Mouse (Mus musculus) left cerebral cortex, adult 9 months (tissue): ENCODE results near the gene Klrb1a.

Experiments
- DNase-seq, 2 experiments: peaks; one replicate each; pipeline ENCODE4 v3.0.0; 2022; ENCODE audit warnings: low spot score in 2 of 2

Gene Klrb1a

GRCm38 (mm10) chr6:128602026-128602425, 21.3 kb downstream of the Klrb1a start:
- no peak for DNase-seq

DNA sequence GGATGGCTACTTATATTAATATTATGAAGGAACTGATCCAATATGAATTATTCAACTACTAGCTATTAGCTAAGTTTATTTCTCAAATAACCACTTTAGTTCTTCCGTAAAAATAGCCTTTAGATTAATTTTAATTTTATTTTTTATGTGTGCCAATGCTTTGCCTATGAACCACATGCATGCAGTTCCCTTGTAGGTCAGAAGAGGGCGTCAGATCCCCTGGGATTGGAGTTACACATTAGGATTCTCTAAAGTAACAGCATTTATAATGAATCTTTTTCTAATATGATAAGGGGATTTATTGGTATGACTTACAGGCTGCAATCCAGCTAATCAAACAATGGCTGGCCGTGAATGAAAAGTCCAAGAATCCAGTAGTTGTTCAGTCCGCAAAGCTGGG, 23.8 kb downstream of the Klrb1a start:
- DNase-seq: no peak

GRCm38 (mm10) chr6:128598256-128599047, 24.9 kb downstream of the Klrb1a start:
- DNase-seq: no peak

GRCm38 (mm10) chr6:128597121-128597522, 26.2 kb downstream of the Klrb1a start:
- peak in 1 of 2 experiments; percentile 57 for DNase-seq

DNA sequence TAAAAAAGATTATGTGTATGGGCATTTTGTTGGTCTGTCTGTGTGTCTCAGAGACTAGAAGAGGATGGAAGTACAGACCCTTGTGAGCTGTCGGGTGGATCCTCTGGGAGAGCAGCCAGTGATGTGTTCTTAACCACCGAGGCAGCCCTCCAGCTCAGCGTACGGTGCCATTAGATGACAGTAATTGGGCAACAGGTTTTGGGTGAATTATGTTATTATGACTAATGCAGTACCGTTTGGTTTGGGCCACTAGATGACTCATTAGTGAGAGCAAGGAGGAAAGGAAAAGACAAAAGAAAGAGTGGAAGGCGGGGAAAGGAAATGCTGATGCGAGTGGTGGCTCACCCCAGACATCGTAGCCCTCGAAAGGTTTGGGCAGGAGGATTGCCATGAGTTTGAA, 28.7 kb downstream of the Klrb1a start:
- DNase-seq: no peak

DNA sequence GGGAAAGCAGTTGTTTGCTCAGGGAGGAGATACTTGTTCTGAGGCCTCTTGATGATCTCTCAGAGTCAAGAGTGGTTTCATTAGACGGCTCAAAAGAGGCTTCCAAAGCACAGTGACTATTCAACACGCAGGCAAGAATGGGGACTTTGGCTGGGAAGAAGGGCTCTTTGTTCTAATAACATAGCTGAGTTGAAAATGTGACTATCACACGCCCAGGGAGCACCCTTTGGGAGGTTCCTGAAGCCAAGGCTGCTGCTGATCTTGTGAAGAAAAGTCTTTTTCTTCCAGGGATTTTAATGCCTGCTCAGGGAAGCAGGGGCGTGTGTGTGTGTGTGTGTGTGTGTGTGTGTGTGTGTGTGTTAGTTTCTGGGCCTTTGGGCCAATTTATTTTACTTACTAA, 33.9 kb downstream of the Klrb1a start:
- no peak for DNase-seq

DNA sequence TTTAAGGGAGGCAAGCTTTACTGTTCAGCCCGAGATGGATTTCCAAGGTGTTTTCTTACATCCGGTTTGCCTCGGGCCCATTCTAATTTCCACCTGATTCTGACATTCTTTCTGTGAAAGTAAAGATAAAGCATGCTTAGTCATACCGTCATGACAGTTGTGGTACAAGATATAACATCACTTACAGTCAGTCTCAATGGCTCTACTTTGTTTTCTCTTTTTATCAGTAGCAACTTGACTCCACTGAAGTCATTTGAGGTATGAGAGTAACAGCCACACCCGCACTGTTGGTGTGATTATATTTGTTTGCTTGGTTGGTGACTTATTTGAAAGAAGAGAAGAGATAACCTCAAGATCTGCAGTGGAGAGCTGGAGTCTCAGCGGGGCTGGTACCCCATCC, 35.7 kb downstream of the Klrb1a start:
- no peak for DNase-seq

- no peak for DNase-seq
These were observed 37.6 kb downstream of the Klrb1a start for GRCm38 (mm10) chr6:128585642-128586245.

DNA sequence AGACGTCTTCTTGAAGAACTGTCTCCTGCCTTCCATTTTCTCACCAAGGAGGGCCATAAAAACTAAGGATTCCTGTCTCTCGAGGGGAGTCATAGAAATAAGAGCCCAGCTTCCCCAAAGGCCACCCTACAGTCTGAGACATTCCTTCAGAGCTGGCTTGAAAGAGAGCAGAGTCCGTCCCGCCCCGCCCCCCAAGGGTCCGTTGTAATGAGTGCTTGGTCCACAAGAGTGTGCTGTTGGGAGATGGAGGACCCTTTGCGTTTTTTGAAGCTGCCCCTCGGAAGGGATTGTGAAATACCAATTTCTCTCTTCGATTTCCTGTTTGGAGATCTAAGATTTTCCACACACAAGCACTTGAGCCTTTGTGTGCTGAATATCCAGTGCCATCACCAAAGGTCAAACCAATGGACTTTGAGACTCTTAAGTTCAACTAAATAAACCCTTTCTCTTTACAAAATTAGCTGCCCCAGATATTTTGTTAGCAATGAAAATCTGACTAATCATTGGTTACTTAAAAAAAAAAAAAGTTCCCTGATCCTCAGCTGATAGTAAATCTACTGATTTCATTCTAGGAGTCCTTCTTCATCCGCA, 39.2 kb downstream of the Klrb1a start:
- no peak for DNase-seq

GRCm38 (mm10) chr6:128581508-128581907, 41.8 kb downstream of the Klrb1a start, which contains the start of gene A2ml1:
Gene A2ml1, minus strand, starts transcription at chr6:128581608.
- DNase-seq: no peak

GRCm38 (mm10) chr6:128577301-128577700, 46.0 kb downstream of the Klrb1a start:
- no peak for DNase-seq

DNA sequence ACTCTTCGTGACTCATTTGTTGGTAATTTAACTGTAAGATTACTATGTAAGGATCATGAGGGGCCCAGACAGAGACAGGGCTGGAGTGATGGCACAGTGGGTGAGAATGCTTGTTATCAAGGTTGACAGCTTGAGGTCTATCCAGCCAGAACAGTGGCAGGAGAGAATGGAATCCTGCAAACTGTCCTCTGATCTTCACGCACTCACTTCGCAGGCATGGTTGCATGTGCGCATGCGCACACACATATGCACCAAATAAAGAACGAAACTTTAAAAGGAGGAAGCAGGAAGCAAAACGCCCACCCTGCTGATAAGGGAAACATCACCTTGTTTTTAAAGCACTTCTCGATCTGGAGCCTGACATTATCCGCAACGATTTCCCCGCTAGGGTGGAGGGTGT, 56.7 kb downstream of the Klrb1a start:
- DNase-seq: no peak
